Mouse (Mus musculus) lung, postnatal 0 days (tissue): ENCODE measurements around the gene Med16. TPM values are rescaled to one million over a fixed set of nuclear protein-coding genes. Genes with fewer than 3 reads are reported as not detected.

Source experiments
- ATAC-seq: fragments of 200-750 bp; cut with Nextera tagmentation; 2 replicates; pipeline ENCODE4 v1.8.0; 2017; ENCODE audit warnings: moderate library complexity
- DNase-seq: peaks from one replicate; pipeline ENCODE4 v3.0.0-alpha.2; 2016; ENCODE audit warnings: low spot score
- H3K27ac ChIP-seq: fragments of 300-500 bp; sonication (generic); 2 replicates; pipeline ENCODE4 v1.5.1; 2014; ENCODE audit warnings: antibody characterized with exemption, mild to moderate bottlenecking, low read length, mixed read lengths
- H3K27me3 ChIP-seq: fragments of 300-500 bp; sonication (generic); replicated peaks from 2 replicates; pipeline ENCODE4 v1.6.1; 2014; ENCODE audit warnings: low read length, mixed read lengths; ENCODE audit not compliant: insufficient read depth
- H3K36me3 ChIP-seq: fragments of 300-500 bp; sonication (generic); 2 replicates; pipeline ENCODE4 v1.6.1; 2014; ENCODE audit warnings: low read length, mixed read lengths; ENCODE audit not compliant: insufficient read depth
- H3K4me1 ChIP-seq: fragments of 300-500 bp; sonication (generic); 2 replicates; pipeline ENCODE4 v1.6.1; 2014; ENCODE audit warnings: antibody characterized with exemption, low read depth, low read length, mixed read lengths; ENCODE audit not compliant: insufficient read depth
- H3K4me2 ChIP-seq: fragments of 300-500 bp; sonication (generic); replicated peaks from 2 replicates; pipeline ENCODE4 v1.6.1; 2014; ENCODE audit warnings: low read depth, mild to moderate bottlenecking, low read length, moderate library complexity, mixed read lengths
- H3K4me3 ChIP-seq: fragments of 300-500 bp; sonication (generic); 2 replicates; pipeline ENCODE4 v1.5.1; 2014; ENCODE audit warnings: low read depth, low read length
- H3K9ac ChIP-seq: fragments of 300-500 bp; sonication (generic); replicated peaks from 2 replicates; pipeline ENCODE4 v1.6.1; 2014; ENCODE audit warnings: low read depth, mild to moderate bottlenecking
- H3K9me3 ChIP-seq: fragments of 300-500 bp; sonication (generic); 2 replicates; pipeline ENCODE4 v1.6.1; 2016; ENCODE audit warnings: low read length, mixed read lengths
- CTCF ChIP-seq: IDR thresholded peaks from 2 replicates; pipeline ENCODE4 v1.5.1; 2016; ENCODE audit warnings: antibody characterized with exemption, mild to moderate bottlenecking
- EP300 ChIP-seq: IDR thresholded peaks from 2 replicates; pipeline ENCODE4 v1.6.1; 2016; ENCODE audit warnings: antibody characterized with exemption, mild to moderate bottlenecking, control low read depth
- WGBS: fragments of 180-500 bp; shearing (Covaris S2); extraction: QIAGEN DNeasy Blood & Tissue Kit; methylation state at CpG from one replicate; pipeline ENCODE4 v1.1.7; 2014; 5-methylcytosine and 5-hydroxymethylcytosine counted together
- polyA plus RNA-seq: library from polyadenylated mRNA; unstranded; fragments of >200 nt; fragmentation: Nextera tagmentation; extraction: Ambion mirVana; gene quantifications from 2 replicates; pipeline ENCODE4 v1.2.1, GENCODE M21; 2015

The Med16 gene
- polyA plus RNA-seq, 1 experiment from 2014 or later = 32.8 TPM

DNA sequence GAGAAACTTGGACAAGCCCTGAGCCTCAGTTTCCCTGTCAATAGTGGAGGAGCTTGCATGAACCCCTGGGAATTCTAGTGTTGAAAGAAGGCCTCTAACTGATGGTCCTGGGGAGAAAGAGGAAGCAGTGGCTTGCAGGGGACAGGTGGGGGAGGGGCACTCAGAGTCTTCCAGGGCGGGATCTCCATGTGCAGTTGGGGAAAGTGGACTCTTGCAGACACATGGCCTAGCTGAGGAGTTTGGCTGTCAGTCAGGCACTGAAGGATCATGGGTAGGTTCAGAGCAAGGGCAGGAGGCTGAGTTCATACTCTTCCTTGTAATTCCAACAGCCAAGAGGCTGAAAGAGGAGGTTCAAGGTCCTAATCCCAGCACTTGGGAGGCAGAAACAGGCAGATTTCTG is 31.5 kb downstream of the Med16 start:
- Histone ChIP-seq H3K27ac (no peak overlapping the region), H3K4me3 (no peak overlapping the region), H3K36me3 (no peaks in the 10 kb centered on the region), H3K4me2 (no peak overlapping the region), H3K27me3 (no peaks in the 10 kb centered on the region), H3K4me1 (0 out of 2 replicates have a peak, but pooled peaks cover 3% of the 10 kb centered on the region), H3K9me3 (no peaks in the 10 kb centered on the region), H3K9ac (no peak overlapping the region)
- ATAC-seq (no peak), DNase-seq (peak; percentile 35)
- TF ChIP-seq EP300 (no peak), CTCF (no peak)
- 46% methylated on average over 1 of the region's 1 CpGs for WGBS

GRCm38 (mm10) chr10:79874290-79874862 is 34.3 kb downstream of the Med16 start, which contains the start of the genes Prtn3 and Plppr3:
Prtn3 (plus strand) TSS chr10:79874476.
Plppr3 (minus strand) TSS chr10:79874634.
- Histone ChIP-seq H3K9ac (peak within 1 kb of the TSS; percentile 19; the same call in 1 of the 2 replicates), H3K27me3 (no peaks in the 10 kb centered on the region), H3K27ac (no peak within 1 kb of the TSS), H3K4me1 (0 out of 2 replicates have a peak, but pooled peaks cover 3% of the 10 kb centered on the region), H3K9me3 (no peaks in the 10 kb centered on the region), H3K4me3 (peak within 1 kb of the TSS; percentile 49), H3K36me3 (no peaks in the 10 kb centered on the region), H3K4me2 (peak within 1 kb of the TSS; percentile 99)
- no peak for TF ChIP-seq EP300
- TF ChIP-seq CTCF = no peak
- no peak for DNase-seq
- 7% methylated on average over 27 of the region's 57 CpGs for WGBS
- ATAC-seq = peak; percentile 44

DNA sequence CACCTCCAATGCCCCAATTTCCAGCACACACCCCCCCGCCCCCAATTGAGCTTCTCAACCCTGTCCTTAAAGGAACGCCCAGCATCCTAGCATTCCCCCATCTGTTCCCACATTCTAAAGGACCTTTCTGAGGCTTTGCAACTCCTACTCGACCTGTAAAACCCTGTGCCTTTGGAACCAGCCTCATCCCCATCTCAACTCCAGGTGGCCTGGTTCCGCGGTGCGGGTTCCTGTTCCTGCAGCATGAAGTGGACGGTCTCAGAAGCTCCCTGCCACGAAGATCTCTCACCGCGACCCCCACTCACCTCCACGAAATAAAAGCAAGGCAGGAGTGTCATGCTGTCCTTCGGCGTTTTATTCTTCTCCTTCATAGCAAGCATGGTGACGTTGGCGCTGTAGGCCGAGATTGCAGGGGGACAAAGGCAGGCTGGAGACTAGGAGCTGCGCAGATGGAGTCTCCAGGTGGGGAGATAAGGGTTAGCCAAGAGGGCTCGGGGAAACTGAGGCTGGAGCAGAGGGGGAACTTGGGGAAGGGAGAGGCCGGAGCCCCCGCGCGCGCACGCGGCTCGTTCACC is 34.9 kb downstream of the Med16 start:
- Histone ChIP-seq H3K9ac (no peak overlapping the region), H3K9me3 (no peaks in the 10 kb centered on the region), H3K27ac (no peak overlapping the region), H3K4me1 (0 out of 2 replicates have a peak, but pooled peaks cover 3% of the 10 kb centered on the region), H3K4me2 (peak overlapping the region; percentile 99), H3K36me3 (no peaks in the 10 kb centered on the region), H3K27me3 (no peaks in the 10 kb centered on the region), H3K4me3 (peak overlapping the region; percentile 49)
- WGBS = 3% methylated on average over 22 of the region's 26 CpGs
- TF ChIP-seq CTCF = no peak
- no peak for TF ChIP-seq EP300
- DNase-seq = no peak
- ATAC-seq = no peak

DNA sequence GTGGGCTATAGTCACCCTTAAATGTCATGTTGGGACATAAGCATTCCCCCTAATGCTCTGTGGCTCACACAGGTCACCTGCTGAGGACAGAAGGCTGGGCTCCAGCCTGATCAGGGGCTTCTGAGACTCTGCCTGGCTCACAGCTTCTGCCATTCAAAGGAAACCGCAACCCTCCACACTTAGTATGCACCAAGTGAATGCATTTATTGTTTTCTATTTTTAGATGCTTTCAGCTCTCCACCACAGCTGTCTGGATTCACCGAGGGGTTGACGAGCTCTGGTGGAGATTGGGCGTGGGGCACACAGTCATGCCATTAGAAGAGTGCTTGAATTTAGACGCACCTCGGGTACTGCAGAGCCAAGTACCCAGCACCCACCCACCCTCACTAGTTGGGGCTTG is 35.4 kb downstream of the Med16 start:
- Histone ChIP-seq H3K9ac (no peak overlapping the region), H3K27ac (no peak overlapping the region), H3K36me3 (no peaks in the 10 kb centered on the region), H3K4me3 (no peak overlapping the region), H3K4me2 (peak overlapping the region; percentile 99; the same call in 1 of the 2 replicates), H3K9me3 (no peaks in the 10 kb centered on the region), H3K27me3 (no peaks in the 10 kb centered on the region), H3K4me1 (0 out of 2 replicates have a peak, but pooled peaks cover 3% of the 10 kb centered on the region)
- TF ChIP-seq EP300 = no peak
- TF ChIP-seq CTCF = no peak
- 11% methylated on average over 6 of the region's 6 CpGs for WGBS
- no peak for DNase-seq
- ATAC-seq = no peak

DNA sequence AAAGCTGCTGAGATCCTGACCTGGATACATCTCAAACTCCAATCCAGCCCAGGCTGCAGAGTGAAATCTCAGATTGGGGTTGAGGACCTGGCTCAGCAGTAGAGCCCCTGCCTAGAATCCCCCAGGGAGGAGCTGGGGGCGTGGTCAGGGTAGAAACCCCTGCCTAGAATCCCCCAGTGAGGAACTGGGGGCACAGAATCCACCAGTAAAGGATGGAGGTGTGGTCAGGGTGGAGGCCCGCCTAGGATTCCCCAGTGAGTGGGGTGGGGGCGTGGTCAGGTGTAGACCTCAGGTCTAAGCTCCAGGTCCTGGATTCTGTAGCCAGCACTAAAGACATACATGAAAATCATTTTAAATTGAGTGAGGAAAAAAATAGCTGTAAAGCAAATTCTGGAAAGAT is 35.9 kb downstream of the Med16 start:
- DNase-seq = no peak
- Histone ChIP-seq H3K27me3 (no peaks in the 10 kb centered on the region), H3K4me2 (no peak overlapping the region), H3K4me1 (0 out of 2 replicates have a peak, but pooled peaks cover 3% of the 10 kb centered on the region), H3K4me3 (no peak overlapping the region), H3K9ac (no peak overlapping the region), H3K36me3 (no peaks in the 10 kb centered on the region), H3K27ac (no peak overlapping the region), H3K9me3 (no peaks in the 10 kb centered on the region)
- no peak for ATAC-seq
- 37% methylated on average over 3 of the region's 3 CpGs for WGBS
- TF ChIP-seq CTCF = no peak
- TF ChIP-seq EP300 = no peak

GRCm38 (mm10) chr10:79871845-79872244 is 36.9 kb downstream of the Med16 start:
- TF ChIP-seq EP300 (no peak), CTCF (no peak)
- WGBS = 86% methylated on average over 8 of the region's 8 CpGs
- Histone ChIP-seq H3K4me2 (no peak overlapping the region), H3K27ac (no peak overlapping the region), H3K9me3 (no peaks in the 10 kb centered on the region), H3K4me3 (no peak overlapping the region), H3K36me3 (no peaks in the 10 kb centered on the region), H3K9ac (no peak overlapping the region), H3K27me3 (no peaks in the 10 kb centered on the region), H3K4me1 (0 out of 2 replicates have a peak, but pooled peaks cover 3% of the 10 kb centered on the region)
- no peak for DNase-seq
- ATAC-seq = no peak
